Mouse (Mus musculus) central nervous system, embryonic 11.5 days (tissue): ENCODE data around the gene Cdkl5. TPM values are rescaled to one million over a fixed set of nuclear protein-coding genes. Genes with fewer than 3 reads are reported as not detected.

Experiments used
- polyA plus RNA-seq: library from polyadenylated mRNA; depleted of rRNA; stranded (reverse); fragments of >200 nt; gene quantifications from 2 replicates; pipeline ENCODE4 v1.2.3, GENCODE M21; 2012; rRNA removed

The Cdkl5 gene
- polyA plus RNA-seq, result 2.6 and 3.7 TPM in 2 replicates

DNA sequence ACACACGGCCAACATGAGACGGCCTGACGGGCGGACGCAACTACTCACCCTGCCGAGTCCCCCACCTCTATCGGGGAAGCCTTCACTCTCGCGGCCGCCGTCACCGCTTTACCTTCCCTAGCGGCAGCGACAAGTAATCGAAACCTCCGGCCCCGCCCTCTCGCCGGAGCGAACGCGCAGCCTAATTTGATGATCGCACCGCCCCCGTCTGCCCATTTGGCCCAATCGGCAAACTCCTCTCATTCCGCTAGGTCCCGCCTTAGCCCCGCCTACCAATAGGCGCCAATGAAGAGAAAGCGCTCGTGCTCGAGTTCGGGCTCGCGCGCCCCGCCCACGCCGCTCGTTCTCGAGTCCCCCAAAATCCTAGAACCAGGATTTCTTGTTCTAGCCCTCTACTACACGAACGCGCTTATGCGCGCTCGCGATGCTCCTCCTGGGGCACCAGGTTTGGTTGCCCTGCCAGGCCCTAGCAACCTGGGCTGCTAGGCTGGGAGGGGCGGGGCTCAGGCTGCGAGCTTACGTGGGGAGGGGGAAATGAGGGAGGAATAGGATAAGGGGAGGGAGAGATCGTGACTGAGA, at the start of gene Cdkl5:
TSS of gene Cdkl5 (minus strand) at position 162 of the 579 bp plus-strand sequence.

DNA sequence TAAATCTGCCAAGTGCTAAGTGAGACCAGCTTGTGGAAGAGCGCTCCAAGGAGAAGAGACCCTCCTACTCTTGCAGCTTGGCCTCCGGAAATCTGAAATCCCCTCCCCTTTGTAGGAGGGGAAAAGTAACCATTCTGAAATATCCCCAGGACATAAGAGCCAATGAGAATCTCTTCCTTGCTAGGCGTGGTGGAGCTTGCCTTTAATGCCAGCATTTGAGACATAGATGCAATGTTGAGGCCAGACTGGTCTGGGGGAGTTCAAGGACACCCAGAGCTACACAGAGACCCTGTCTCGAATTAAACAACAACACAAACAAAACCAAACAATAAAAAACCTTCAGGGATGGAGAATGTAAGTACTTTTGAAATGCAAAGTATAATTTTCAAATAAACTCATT, 87.6 kb downstream of the Cdkl5 start, which contains the start of gene Gja6:
TSS of gene Gja6 (minus strand) at position 101 of the 400 bp plus-strand sequence.

GRCm38 (mm10) chrX:160767713-160768112, 226.8 kb downstream of the Cdkl5 start, which contains the start of gene Rs1:
Gene Rs1 (plus strand): TSS chrX:160768013.

DNA sequence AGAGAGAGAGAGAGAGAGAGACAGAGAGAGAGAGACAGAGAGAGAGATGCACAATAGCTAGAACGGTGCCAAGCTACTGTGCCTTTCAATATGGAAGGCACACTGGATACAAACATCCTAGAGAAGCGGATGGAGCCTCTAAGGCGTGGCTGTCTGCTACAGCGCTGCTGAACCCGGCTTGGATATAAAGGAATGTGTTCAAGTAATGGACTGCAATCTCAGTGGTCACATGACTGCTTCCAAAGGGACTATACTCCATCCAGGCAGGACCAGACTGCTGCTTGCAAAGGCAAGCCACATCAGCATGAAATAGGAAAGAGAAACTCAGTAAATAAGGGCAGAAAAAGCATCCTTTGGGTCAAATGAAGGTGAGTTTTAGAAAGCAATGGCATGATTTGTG, 258.9 kb downstream of the Cdkl5 start, which contains the start of gene Ppef1:
TSS of gene Ppef1 (minus strand) at position 116 of the 400 bp plus-strand sequence.

Other genes with a start within 250 kb of the Cdkl5 start
- gene Rs1, start 226.7 kb downstream of the Cdkl5 start, polyA plus RNA-seq, result not detected in 2 replicates
- 0.37 and 0.51 TPM in 2 replicates for gene Gja6, start 87.7 kb downstream of the Cdkl5 start, polyA plus RNA-seq
- gene Scml2, start 122.5 kb upstream of the Cdkl5 start, polyA plus RNA-seq, result 3.6 and 6.2 TPM in 2 replicates